Comparison of ENCODE assay signal across 11 mouse cellular contexts in the genomic region with DNA sequence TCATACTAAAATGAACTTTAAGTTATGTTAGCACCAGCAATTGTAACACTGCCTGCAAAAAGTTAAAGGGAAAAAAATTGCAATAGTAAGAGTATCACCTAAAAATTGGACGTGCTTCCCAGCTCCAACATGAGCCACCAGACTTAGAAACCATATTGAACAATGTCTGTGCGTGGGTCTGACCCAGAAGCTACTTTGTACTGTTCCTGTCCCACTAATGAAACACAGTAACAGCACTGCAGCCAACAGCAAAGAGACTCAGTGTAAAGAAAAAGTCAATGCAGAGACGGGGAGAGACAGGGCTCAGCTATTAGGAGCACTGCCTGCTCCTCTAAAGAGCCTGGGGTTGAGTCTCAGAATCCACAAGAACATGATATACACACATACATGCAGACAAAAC. TPM values are rescaled to one million over a fixed set of nuclear protein-coding genes. Genes with fewer than 3 reads are reported as not detected.
"Had no signal": no experiment of that assay in that cellular context is flagged by ENCODE, and none has a peak within 500 bp of the region (broad histone marks: within the 10 kb centered on the region; RNA-seq: fewer than 3 reads in every experiment).

No protein-coding gene starts in this region.

- ATAC-seq: inflammation-experienced regulatory T-cells, adult 6 months; intestine, postnatal 0 days; midbrain, embryonic 16.5 days had no signal

- DNase-seq: kidney, adult 8-10 months; kidney, postnatal 36 days; lung, adult 18-20 months; right cerebral cortex, postnatal 14 days; thymus, adult 2 months; thymus, postnatal 25 days had no signal

RNA-seq across cellular contexts. Expression of gene Tph2, which starts 39.0 kb away (rescaled TPM):
- total RNA-seq: liver, adult 2 months; megakaryocyte-erythroid progenitor cell, adult 5-6 weeks had no signal
